Mouse (Mus musculus): ENCODE measurements around the gene Osbpl10. TPM values are rescaled to one million over a fixed set of nuclear protein-coding genes. Genes with fewer than 3 reads are reported as not detected.

Gene Osbpl10
- polyA plus RNA-seq, 1 experiment from 2014 or later, result 0.11 TPM

- H3K4me3 ChIP-seq (ENCODE audit: low read depth, low read length), result no peak overlapping the region
- no peak overlapping the region for H3K9ac ChIP-seq (ENCODE audit: low read depth, low read length)
- no peaks in the 10 kb centered on the region for H3K4me1 ChIP-seq (ENCODE audit: control insufficient read depth, low read depth, low read length)
- ATAC-seq (ENCODE audit: low read depth), result no peak
- H3K36me3 ChIP-seq (ENCODE audit: control insufficient read depth, insufficient read depth), result no peaks in the 10 kb centered on the region
- 36% methylated on average over 3 of the region's 3 CpGs for WGBS (ENCODE audit: insufficient replicate concordance)
- H3K4me2 ChIP-seq (ENCODE audit: low read depth, low read length), result no peak overlapping the region
- no peak overlapping the region for H3K27ac ChIP-seq (ENCODE audit: low read length)
- 0 out of 2 replicates have a peak, but pooled peaks cover 2% of the 10 kb centered on the region for H3K9me3 ChIP-seq (replicated peaks; ENCODE audit: control insufficient read depth, low read length)
- no peaks in the 10 kb centered on the region for H3K27me3 ChIP-seq (ENCODE audit: control insufficient read depth, insufficient read depth, low read depth, low read length)
Measured at GRCm38 (mm10) chr9:115110655-115111054, 132.3 kb downstream of the Osbpl10 start.

- H3K27ac ChIP-seq (ENCODE audit: low read length), result no peak overlapping the region
- no peaks in the 10 kb centered on the region for H3K36me3 ChIP-seq (ENCODE audit: control insufficient read depth, insufficient read depth)
- no peaks in the 10 kb centered on the region for H3K9me3 ChIP-seq (replicated peaks; ENCODE audit: control insufficient read depth, low read length)
- no peaks in the 10 kb centered on the region for H3K4me1 ChIP-seq (ENCODE audit: control insufficient read depth, low read depth, low read length)
- WGBS (ENCODE audit: insufficient replicate concordance), result 57% methylated on average over 10 of the region's 10 CpGs
- H3K27me3 ChIP-seq (ENCODE audit: control insufficient read depth, insufficient read depth, low read depth, low read length), result no peaks in the 10 kb centered on the region
- H3K4me3 ChIP-seq (ENCODE audit: low read depth, low read length), result no peak overlapping the region
- H3K9ac ChIP-seq (ENCODE audit: low read depth, low read length), result no peak overlapping the region
- ATAC-seq (ENCODE audit: low read depth), result no peak
- H3K4me2 ChIP-seq (ENCODE audit: low read depth, low read length), result no peak overlapping the region
Measured at GRCm38 (mm10) chr9:115117314-115117713, 138.9 kb downstream of the Osbpl10 start.

GRCm38 (mm10) chr9:115120276-115120675 lies 141.9 kb downstream of the Osbpl10 start:
- no peaks in the 10 kb centered on the region for H3K36me3 ChIP-seq (ENCODE audit: control insufficient read depth, insufficient read depth)
- WGBS (ENCODE audit: insufficient replicate concordance), result 70% methylated on average over 5 of the region's 5 CpGs
- ATAC-seq (ENCODE audit: low read depth), result no peak

GRCm38 (mm10) chr9:115120678-115121224 lies 142.4 kb downstream of the Osbpl10 start:
- Histone ChIP-seq H3K4me1 (ENCODE audit: control insufficient read depth, low read depth, low read length) (no peaks in the 10 kb centered on the region), H3K4me2 (ENCODE audit: low read depth, low read length) (no peak overlapping the region), H3K27me3 (ENCODE audit: control insufficient read depth, insufficient read depth, low read depth, low read length) (no peaks in the 10 kb centered on the region), H3K36me3 (ENCODE audit: control insufficient read depth, insufficient read depth) (no peaks in the 10 kb centered on the region), H3K9ac (ENCODE audit: low read depth, low read length) (no peak overlapping the region), H3K27ac (ENCODE audit: low read length) (no peak overlapping the region), H3K9me3 (replicated peaks; ENCODE audit: control insufficient read depth, low read length) (no peaks in the 10 kb centered on the region), H3K4me3 (ENCODE audit: low read depth, low read length) (no peak overlapping the region)
- 66% methylated on average over 17 of the region's 17 CpGs for WGBS (ENCODE audit: insufficient replicate concordance)
- ATAC-seq (ENCODE audit: low read depth), result no peak

More at GRCm38 (mm10) chr9:115120276-115120675, 141.9 kb downstream of the Osbpl10 start:
- Histone ChIP-seq H3K27me3 (ENCODE audit: control insufficient read depth, insufficient read depth, low read depth, low read length) (no peaks in the 10 kb centered on the region), H3K4me3 (ENCODE audit: low read depth, low read length) (no peak overlapping the region), H3K27ac (ENCODE audit: low read length) (no peak overlapping the region), H3K9ac (ENCODE audit: low read depth, low read length) (no peak overlapping the region), H3K4me1 (ENCODE audit: control insufficient read depth, low read depth, low read length) (no peaks in the 10 kb centered on the region), H3K4me2 (ENCODE audit: low read depth, low read length) (no peak overlapping the region), H3K9me3 (replicated peaks; ENCODE audit: control insufficient read depth, low read length) (no peaks in the 10 kb centered on the region)

GRCm38 (mm10) chr9:115127342-115127741 lies 149.0 kb downstream of the Osbpl10 start:
- H3K4me3 ChIP-seq (ENCODE audit: low read depth, low read length), result no peak overlapping the region
- H3K4me1 ChIP-seq (ENCODE audit: control insufficient read depth, low read depth, low read length), result no peaks in the 10 kb centered on the region
- H3K36me3 ChIP-seq (ENCODE audit: control insufficient read depth, insufficient read depth), result no peaks in the 10 kb centered on the region
- no peak overlapping the region for H3K27ac ChIP-seq (ENCODE audit: low read length)
- no peak overlapping the region for H3K9ac ChIP-seq (ENCODE audit: low read depth, low read length)
- no peaks in the 10 kb centered on the region for H3K27me3 ChIP-seq (ENCODE audit: control insufficient read depth, insufficient read depth, low read depth, low read length)
- WGBS (ENCODE audit: insufficient replicate concordance), result 71% methylated on average over 10 of the region's 10 CpGs
- H3K9me3 ChIP-seq (replicated peaks; ENCODE audit: control insufficient read depth, low read length), result no peaks in the 10 kb centered on the region
- ATAC-seq (ENCODE audit: low read depth), result no peak
- no peak overlapping the region for H3K4me2 ChIP-seq (ENCODE audit: low read depth, low read length)

- no peak overlapping the region for H3K27ac ChIP-seq (ENCODE audit: low read length)
- H3K9me3 ChIP-seq (replicated peaks; ENCODE audit: control insufficient read depth, low read length), result no peaks in the 10 kb centered on the region
- no peak overlapping the region for H3K4me3 ChIP-seq (ENCODE audit: low read depth, low read length)
- H3K4me2 ChIP-seq (ENCODE audit: low read depth, low read length), result no peak overlapping the region
- no peaks in the 10 kb centered on the region for H3K4me1 ChIP-seq (ENCODE audit: control insufficient read depth, low read depth, low read length)
- H3K36me3 ChIP-seq (ENCODE audit: control insufficient read depth, insufficient read depth), result no peaks in the 10 kb centered on the region
- no peak for ATAC-seq (ENCODE audit: low read depth)
- H3K27me3 ChIP-seq (ENCODE audit: control insufficient read depth, insufficient read depth, low read depth, low read length), result no peaks in the 10 kb centered on the region
- WGBS (ENCODE audit: insufficient replicate concordance), result 32% methylated on average over 2 of the region's 2 CpGs
- H3K9ac ChIP-seq (ENCODE audit: low read depth, low read length), result no peak overlapping the region
Measured at GRCm38 (mm10) chr9:115133926-115134325, 155.6 kb downstream of the Osbpl10 start.

- Histone ChIP-seq H3K9ac (ENCODE audit: low read depth, low read length) (no peak overlapping the region), H3K27ac (ENCODE audit: low read length) (no peak overlapping the region), H3K36me3 (ENCODE audit: control insufficient read depth, insufficient read depth) (no peaks in the 10 kb centered on the region), H3K4me2 (ENCODE audit: low read depth, low read length) (no peak overlapping the region), H3K4me3 (ENCODE audit: low read depth, low read length) (no peak overlapping the region), H3K27me3 (ENCODE audit: control insufficient read depth, insufficient read depth, low read depth, low read length) (no peaks in the 10 kb centered on the region), H3K4me1 (ENCODE audit: control insufficient read depth, low read depth, low read length) (no peaks in the 10 kb centered on the region), H3K9me3 (replicated peaks; ENCODE audit: control insufficient read depth, low read length) (no peaks in the 10 kb centered on the region)
- WGBS (ENCODE audit: insufficient replicate concordance), result 63% methylated on average over 4 of the region's 4 CpGs
- ATAC-seq (ENCODE audit: low read depth), result no peak
Measured at GRCm38 (mm10) chr9:115134736-115135135, 156.4 kb downstream of the Osbpl10 start.

- Histone ChIP-seq H3K4me2 (ENCODE audit: low read depth, low read length) (no peak overlapping the region), H3K9ac (ENCODE audit: low read depth, low read length) (no peak overlapping the region), H3K27ac (ENCODE audit: low read length) (no peak overlapping the region), H3K27me3 (ENCODE audit: control insufficient read depth, insufficient read depth, low read depth, low read length) (no peaks in the 10 kb centered on the region), H3K4me1 (ENCODE audit: control insufficient read depth, low read depth, low read length) (no peaks in the 10 kb centered on the region), H3K36me3 (ENCODE audit: control insufficient read depth, insufficient read depth) (no peaks in the 10 kb centered on the region), H3K4me3 (ENCODE audit: low read depth, low read length) (no peak overlapping the region), H3K9me3 (replicated peaks; ENCODE audit: control insufficient read depth, low read length) (no peaks in the 10 kb centered on the region)
- WGBS (ENCODE audit: insufficient replicate concordance), result 68% methylated on average over 8 of the region's 8 CpGs
- no peak for ATAC-seq (ENCODE audit: low read depth)
Measured at GRCm38 (mm10) chr9:115135352-115135751, 157.0 kb downstream of the Osbpl10 start.

- ATAC-seq (ENCODE audit: low read depth), result 0 out of 2 replicates have a peak, but pooled peaks have one; percentile 19
- H3K4me1 ChIP-seq (ENCODE audit: control insufficient read depth, low read depth, low read length), result no peaks in the 10 kb centered on the region
Measured at GRCm38 (mm10) chr9:115137858-115138257, 159.5 kb downstream of the Osbpl10 start.

More at GRCm38 (mm10) chr9:115137858-115138257, 159.5 kb downstream of the Osbpl10 start:
- H3K4me3 ChIP-seq (ENCODE audit: low read depth, low read length), result no peak overlapping the region
- no peak overlapping the region for H3K27ac ChIP-seq (ENCODE audit: low read length)
- 26% methylated on average over 3 of the region's 3 CpGs for WGBS (ENCODE audit: insufficient replicate concordance)
- no peak overlapping the region for H3K4me2 ChIP-seq (ENCODE audit: low read depth, low read length)
- H3K9ac ChIP-seq (ENCODE audit: low read depth, low read length), result no peak overlapping the region
- H3K36me3 ChIP-seq (ENCODE audit: control insufficient read depth, insufficient read depth), result no peaks in the 10 kb centered on the region
- H3K27me3 ChIP-seq (ENCODE audit: control insufficient read depth, insufficient read depth, low read depth, low read length), result no peaks in the 10 kb centered on the region
- H3K9me3 ChIP-seq (replicated peaks; ENCODE audit: control insufficient read depth, low read length), result no peaks in the 10 kb centered on the region
